Mouse (Mus musculus): Measurements from ENCODE around the gene Cux2. TPM values are rescaled to one million over a fixed set of nuclear protein-coding genes. Genes with fewer than 3 reads are reported as not detected.
A peak's percentile ranks its signal among the peaks of the same experiment; 100 is the strongest.

The Cux2 gene
- total RNA-seq, 2 experiments from 2014 or later = 21.6 to 26.8 TPM

GRCm38 (mm10) chr5:122062479-122062878, 12.6 kb upstream of the Cux2 start:
- intact Hi-C loops (cut with DNase I) = no loop called here
- DNase-seq = no peak

DNA sequence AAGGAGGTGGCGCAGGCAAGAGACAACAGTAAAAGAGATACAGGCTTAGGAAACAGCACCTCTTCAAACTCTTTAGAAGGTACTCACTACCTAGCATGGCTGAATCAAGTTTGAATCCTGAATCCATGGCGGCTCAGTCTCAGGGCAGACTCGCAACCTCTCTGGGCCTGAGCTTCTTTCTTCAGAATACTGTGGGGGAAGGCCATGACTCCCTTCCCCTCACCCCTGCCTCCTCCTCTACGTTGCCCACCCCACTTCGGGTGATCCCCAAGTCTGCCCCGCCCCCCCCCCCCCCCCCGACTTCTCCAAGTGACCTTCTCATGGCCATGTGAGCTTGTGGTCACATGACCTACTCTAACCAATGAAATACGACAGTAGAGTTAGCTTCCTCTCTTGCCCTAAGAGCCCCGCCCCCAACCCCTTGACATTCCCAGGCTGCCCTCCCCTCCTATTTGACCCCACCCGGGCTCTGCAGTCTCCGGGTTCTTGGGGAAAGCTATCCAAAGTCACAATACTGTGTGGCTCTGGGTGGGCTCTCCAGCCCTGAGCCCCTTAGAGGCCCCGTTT, 10.9 kb upstream of the Cux2 start:
- no peak for DNase-seq
- intact Hi-C loops (cut with DNase I) = no loop called here

GRCm38 (mm10) chr5:122059060-122060017, 9.4 kb upstream of the Cux2 start:
- intact Hi-C loops (cut with DNase I) = loop anchor here (1.0 to 5.0 kb wide), 3 partner anchors 115 to 187 kb away; no protein-coding TSS in a partner anchor
- DNase-seq = peak; percentile 61 to 65

DNA sequence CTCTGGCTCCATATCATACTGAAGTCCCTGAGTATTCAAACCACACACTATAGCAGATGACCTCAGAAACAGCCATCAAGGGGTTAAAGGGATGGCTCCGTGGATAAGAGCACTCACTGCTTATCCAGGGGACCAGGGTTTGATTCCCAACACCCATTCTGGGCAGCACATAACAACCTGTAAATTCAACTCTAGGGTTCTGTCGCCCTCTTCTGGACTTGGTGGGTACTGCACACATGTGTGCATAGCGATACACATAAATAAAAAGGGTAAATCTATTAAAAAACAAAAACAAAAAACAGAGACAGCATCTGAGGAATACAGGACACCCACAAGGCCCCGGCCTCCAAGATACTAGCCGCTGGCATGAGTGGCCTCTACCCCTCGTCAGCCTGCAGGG, 7.7 kb upstream of the Cux2 start:
- DNase-seq = no peak
- intact Hi-C loops (cut with DNase I) = loop anchor here (2.0 to 5.0 kb wide), 2 partner anchors 113 to 165 kb away; no protein-coding TSS in a partner anchor

DNA sequence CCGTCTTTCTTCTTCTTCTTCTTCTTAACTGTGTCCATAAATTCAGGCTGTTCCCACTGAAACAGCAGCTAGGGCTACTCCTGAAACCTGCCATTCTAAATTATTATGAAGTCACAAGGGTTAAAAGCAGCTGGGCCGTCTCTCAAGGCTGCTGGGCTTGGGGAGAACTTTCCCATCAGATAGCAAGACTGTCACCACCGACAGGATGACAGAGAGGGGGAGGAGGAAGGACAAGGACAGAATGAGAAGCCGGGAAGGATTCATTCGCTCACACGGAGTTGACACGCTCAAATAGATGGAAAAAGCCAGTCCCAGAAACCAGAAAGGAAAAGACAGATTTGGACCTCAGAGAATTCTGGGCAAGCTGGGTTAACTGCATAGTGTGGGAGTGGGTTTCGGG, 6.7 kb upstream of the Cux2 start:
- DNase-seq = no peak
- intact Hi-C loops (cut with DNase I) = loop anchor here (5.0 kb wide), 1 partner anchor 164 kb away; no protein-coding TSS in a partner anchor

- DNase-seq = peak in 1 of 2 experiments; percentile 20
- intact Hi-C loops (cut with DNase I) = no loop called here
These were observed 4.4 kb upstream of the Cux2 start for GRCm38 (mm10) chr5:122054130-122054843.

DNA sequence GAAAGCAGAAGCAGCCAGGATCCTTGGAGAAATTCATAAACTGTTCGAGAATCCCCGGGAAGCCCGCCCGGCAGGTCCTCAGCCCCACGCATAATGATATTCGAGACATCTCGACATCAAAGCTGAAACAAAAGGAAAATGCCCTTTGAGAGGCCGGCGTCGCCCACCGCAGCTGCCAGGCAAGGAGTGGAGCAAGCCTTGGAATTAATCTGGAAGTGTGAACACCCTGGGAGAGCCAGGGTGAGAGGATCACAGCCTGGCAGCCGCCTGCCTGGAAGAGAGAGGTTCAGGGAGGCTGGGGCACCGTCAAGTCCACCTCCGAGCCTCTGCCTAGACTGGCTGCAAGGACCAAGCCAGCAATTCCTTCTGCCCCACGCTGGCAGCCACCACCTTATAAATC, 3.7 kb upstream of the Cux2 start:
- intact Hi-C loops (cut with DNase I) = no loop called here
- no peak for DNase-seq

DNA sequence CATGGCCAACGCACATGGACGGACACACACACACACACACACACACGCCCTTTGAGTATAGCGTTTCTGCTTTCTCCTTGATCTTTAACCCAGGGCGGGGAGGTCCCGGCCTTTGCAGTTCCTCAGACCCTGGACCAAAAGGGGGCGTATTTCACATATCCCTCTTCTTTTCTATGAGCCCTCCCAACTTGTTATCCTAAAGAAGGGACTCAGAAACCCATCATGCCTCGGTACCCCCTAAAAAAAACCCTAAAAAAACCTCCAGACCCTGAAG, 867 bp upstream of the Cux2 start:
- intact Hi-C loops (cut with DNase I) = loop anchor here (2.0 kb wide), 1 partner anchor 38 kb away; no protein-coding TSS in a partner anchor
- no peak for DNase-seq

- intact Hi-C loops (cut with DNase I) = loop anchor here (2.0 kb wide), 1 partner anchor 39 kb away; no protein-coding TSS in a partner anchor
- DNase-seq = peak in 1 of 2 experiments; percentile 61
These were observed 262 bp downstream of the Cux2 start for GRCm38 (mm10) chr5:122049664-122050016.

DNA sequence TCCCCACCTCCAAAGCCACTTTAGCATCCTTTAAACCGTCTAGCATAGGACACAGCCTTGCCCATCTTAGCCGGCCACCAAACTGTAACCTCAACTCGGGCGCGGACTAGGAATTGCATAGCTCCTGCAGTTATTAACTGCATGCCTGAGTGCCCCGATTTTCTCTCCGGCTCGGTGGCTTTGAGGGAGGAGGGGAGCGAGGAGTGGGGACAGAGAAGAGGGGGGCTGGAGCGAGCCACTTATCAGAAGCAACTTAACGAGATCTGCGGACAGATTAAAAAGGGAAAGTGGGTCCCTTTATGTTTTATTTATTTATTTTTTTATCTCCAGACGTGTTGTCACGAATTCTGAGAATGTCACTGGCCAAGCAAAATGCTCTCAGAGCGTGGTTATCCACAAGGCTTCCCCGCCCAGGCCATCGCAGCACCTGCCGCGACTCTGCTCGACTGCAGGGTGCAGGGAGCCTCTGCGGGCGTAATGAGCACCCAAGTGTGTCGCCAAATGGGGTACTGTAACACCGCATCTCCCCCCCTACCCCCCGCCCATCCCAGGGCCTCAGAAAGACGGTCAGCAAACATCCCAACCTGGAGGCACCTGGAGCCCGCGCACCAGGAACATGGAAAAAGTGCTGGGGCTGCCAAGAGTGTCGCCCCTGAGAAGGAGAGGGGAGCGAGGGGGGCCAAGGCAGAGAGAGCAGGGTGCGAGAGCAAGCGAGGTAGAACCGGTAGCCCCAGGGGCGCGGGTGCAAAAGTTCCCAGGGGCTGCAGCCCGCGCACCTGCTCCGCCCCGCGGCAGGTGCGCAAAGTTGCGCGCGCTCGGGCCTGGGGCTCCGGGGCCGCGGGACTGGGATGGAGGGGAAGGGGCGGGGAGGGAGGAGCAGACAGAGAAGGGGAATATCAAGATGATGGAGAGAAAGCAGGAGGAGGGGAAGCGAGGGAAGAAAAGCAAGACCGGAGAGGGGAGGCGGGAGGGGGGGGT, 927 bp downstream of the Cux2 start:
- DNase-seq = no peak
- intact Hi-C loops (cut with DNase I) = no loop called here

DNA sequence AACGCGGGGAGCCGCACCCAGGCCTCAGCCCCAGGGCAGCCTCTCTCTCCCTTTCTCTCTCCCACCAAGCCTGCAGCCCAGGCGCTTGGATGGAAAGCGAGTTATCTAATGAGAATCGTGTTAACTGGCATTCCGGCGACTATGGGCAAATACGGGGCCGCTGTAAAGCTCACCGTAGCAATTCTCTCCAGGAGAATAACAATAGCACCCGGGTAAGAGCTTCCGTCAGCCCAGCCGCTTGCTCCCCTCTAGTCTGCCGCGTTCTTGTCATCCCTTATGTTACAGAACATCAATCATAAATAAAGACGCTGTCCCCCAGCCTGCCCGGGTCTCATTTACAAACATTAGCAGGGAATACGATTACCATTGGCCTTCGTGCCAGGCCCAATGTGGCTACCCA, 1.6 kb downstream of the Cux2 start:
- no peak for DNase-seq
- intact Hi-C loops (cut with DNase I) = no loop called here

DNA sequence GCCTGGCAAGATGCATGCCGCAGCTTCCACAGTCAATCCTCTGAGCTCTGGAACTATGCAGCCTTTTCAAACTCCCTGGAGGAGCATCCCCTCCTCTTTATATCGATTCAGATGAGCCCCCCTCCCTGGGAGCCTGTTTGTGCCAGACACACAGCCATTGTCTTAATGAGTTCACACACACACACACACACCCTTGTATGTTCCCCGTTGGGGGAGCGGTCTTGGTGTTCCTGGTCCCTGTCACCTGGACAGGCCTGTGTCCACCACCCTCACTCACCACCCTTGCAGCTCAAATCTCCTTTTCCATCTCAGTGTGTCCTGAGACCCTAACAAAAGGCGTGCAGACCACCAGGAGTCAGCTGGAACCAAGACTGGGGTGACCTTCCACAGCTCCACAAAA, 2.1 kb downstream of the Cux2 start:
- no peak for DNase-seq
- intact Hi-C loops (cut with DNase I) = no loop called here

GRCm38 (mm10) chr5:122043567-122043966, 6.3 kb downstream of the Cux2 start:
- no peak for DNase-seq
- intact Hi-C loops (cut with DNase I) = no loop called here

DNA sequence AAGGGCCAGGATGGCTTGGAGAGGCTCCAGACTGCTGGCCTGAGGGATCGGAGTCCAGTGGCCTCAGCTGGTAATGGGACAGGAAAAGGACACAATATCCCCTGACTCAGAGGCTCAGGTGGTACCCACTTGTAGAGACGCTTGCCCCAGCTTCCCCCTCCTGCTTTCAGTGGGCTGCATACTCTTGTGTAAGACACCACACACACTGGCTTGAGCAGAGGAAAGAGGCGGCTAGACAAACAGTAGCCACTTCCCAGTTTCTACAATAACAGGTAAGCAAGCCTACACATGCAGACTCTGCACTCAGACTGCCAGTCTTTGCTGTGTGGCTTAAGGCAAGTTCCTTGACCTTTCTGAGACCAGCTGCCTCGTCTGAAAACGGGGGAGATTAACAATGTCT, 14.6 kb downstream of the Cux2 start:
- intact Hi-C loops (cut with DNase I) = no loop called here
- DNase-seq = no peak

DNA sequence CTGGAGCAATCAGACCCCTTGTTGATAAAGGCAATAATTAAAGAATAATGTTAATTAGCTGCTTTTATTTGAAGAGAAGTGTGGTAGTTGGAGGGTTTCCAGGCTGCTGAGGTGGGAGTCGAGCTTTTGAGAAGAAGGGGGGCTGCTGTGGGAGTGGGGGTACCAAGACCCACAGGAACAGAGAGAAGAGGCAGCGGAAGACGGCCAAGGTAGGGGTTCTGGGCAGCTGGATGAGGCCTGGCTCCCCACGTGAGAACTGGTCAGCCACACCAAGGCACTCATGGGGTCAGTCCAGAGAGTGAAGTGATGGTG, 16.8 kb downstream of the Cux2 start:
- intact Hi-C loops (cut with DNase I) = no loop called here
- DNase-seq = no peak

- intact Hi-C loops (cut with DNase I) = no loop called here
- no peak for DNase-seq
These were observed 17.3 kb downstream of the Cux2 start for GRCm38 (mm10) chr5:122032471-122033166.

- intact Hi-C loops (cut with DNase I) = no loop called here
These were observed 18.8 kb downstream of the Cux2 start for GRCm38 (mm10) chr5:122031146-122031545.

GRCm38 (mm10) chr5:122030640-122031039, 19.3 kb downstream of the Cux2 start:
- intact Hi-C loops (cut with DNase I) = no loop called here
- DNase-seq = no peak

More at GRCm38 (mm10) chr5:122031146-122031545, 18.8 kb downstream of the Cux2 start:
- DNase-seq = no peak

DNA sequence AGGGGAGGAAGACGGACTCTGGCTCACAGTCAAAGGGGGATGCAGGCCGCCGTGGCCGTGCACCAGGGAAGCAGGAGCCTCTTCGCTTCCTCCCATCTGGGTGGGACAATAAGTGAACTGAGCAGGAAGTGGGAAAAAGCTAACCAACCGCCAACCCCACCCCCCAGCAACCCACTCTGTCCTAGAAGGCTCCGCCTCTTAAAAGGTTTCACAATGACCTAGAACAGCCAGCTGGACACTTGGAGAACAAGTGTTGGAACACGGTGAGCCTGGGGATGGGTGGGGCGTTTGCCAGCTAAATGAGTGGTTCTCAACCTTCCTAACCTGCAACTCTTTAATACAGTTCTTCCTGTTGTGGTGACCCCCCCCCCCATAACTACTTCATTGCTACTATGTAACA, 23.1 kb downstream of the Cux2 start:
- intact Hi-C loops (cut with DNase I) = no loop called here
- no peak for DNase-seq

DNA sequence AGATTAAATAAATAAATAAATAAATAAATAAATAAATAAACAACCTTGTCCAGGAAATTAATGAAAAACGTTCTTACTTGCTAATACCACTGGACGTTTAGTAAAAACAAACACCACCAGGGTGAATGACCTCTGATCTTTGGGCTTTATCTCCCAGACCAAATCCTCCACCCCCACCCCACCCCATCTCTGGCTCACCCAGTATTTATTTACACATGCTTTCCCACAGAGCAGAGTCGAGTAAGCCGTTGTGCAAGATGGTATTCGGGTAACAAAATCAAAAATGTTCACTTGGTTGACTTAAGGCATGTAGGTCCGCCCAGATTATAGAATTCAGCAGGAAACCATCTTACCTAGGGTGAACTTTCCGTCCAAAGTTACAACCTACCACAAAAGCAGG, 23.6 kb downstream of the Cux2 start:
- DNase-seq = no peak
- intact Hi-C loops (cut with DNase I) = no loop called here
